Mouse (Mus musculus) T-helper 17 cell (primary cell): ENCODE results near the gene Npsr1.

Experiments used
- in situ Hi-C, 2 experiments: fragments of 300-600 bp; cut with MboI, MseI; formaldehyde crosslinking; loops; 1 replicate in 1 of 2; 2 replicates in 1 of 2; pipeline ENCODE4 v1.15.1; 2025; ENCODE audit warnings: high pct_unique_total_duplicates in 2 of 2

The Npsr1 gene

DNA sequence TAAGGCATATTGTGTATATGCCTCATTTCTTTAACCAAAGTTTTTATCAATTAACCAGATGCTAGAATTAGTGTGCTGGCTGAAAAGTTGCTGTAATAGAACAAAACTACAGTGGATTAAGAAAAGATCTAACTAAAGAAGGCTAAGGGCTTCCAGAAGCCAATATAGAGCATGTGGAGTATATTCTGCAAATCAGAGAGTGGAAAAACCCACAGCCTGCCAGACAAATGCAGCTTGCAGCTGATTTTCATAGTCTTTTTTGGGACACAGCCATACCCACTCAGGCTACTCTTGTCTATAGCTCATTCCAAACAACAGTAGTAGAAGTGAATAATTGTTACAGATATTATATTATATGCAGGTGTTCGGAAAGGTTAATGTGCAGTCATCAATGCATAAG is 138.7 kb downstream of the Npsr1 start:
- in situ Hi-C loops: no loop called here

DNA sequence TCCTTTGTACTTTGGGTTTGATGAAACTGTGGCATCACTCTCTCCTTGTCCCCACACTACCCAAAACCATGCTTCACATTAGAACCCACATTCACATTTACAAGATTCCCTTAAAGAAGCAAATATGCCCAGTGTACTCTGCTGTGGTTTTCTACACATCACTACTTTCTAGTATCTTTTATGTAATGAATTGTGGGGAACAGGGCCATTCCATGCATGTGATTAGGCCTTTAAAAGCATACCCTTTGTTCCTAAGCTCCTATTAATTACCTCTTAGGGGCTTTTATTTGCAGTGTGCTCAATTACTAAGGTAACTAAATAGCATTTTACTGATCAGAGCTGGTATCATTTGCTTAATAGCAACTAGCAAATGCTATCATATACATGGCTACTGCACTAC is 149.8 kb downstream of the Npsr1 start:
- in situ Hi-C loops: no loop called here

DNA sequence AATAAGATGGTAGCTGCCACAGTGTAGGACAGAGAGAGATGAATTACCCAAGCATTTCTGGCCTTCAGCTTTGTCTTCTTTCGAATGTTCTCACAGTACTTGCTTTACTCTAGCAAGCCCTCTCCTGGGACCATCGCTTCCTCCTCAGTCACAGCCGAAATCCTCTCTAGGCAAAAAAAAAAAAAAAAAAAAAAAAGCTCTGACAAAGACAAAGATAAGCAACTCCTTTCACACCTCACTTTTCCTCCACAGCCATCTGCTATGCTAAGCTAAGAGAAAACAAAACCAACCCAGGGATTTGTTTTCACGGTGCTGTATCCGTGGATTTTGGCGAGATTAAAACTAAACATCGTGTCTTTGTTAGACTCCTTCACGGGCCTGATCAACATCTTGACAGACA is 156.4 kb downstream of the Npsr1 start:
- in situ Hi-C loops: no loop called here

DNA sequence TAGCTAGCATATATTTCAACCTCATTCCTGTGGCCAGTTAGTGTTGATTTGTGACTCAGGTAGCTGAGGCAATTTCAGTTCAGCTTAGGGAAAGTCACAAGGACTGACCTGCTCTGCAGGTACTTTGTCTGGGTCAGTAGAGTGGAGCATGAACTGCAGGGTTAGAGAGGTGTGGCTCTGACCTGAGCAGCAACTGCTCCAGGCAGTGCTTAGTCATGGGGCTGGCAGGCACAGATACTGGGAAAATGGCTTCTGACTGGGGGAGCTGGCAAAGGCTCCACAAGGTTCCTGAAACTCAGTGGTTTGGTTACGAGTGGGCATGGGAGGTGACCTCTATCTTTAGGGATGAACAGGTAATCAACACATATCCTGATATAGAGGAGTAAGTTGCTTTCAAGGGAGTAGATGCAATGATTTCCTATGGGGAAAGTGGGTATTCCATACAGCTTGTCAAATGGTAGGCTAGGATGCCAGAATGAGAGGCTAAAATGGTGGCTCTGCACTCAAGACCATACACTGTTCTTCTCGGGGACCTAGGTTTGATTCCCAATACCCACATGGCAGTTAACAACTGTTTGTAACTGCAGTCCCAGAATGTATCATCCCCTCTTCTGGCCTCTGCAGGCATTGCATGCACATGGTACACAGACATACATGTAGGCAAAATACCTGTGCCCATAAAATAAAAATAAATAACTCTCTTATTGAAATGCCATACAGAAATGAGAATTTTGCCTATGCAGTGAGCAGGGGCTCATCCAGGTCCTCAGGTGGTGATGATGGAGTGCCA is 182.9 kb downstream of the Npsr1 start:
- in situ Hi-C loops: no loop called here

DNA sequence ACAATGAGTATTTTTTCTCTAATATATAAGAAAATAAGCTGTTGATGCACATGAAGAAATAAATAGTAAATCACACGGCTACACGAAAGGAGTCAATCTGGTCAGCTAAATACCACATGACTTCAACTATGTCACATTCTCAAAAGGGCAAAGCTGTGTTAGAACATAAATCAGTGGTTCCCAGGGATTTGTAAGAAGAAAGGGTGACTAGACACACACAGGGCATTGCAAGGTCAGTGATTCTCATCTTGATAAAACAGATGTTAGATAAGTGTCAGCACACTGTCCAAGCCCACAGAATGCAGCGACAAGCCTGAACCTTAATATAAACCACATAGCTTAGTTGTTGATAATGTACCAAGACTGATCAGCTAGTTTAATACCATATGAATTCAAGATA is 184.8 kb downstream of the Npsr1 start:
- in situ Hi-C loops: no loop called here

DNA sequence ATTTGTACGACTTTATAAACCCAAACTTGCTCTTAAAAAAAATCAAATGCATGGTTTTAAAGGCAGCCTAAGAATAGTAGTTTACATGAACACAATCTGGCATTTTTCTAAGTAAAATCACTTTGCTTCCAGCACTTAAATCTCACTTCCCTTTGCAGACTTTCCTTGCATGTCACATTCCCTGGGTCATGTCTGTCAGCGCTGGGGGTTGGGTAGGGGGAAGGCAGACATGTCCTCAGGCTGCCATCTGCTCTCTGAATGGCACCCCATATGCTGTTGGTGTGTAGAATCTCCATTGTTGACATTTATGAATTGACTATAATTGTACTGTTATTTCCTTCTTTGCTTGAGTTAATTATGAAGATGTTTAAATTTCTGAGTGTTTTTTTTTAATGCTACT is 185.3 kb downstream of the Npsr1 start:
- in situ Hi-C loops: no loop called here

DNA sequence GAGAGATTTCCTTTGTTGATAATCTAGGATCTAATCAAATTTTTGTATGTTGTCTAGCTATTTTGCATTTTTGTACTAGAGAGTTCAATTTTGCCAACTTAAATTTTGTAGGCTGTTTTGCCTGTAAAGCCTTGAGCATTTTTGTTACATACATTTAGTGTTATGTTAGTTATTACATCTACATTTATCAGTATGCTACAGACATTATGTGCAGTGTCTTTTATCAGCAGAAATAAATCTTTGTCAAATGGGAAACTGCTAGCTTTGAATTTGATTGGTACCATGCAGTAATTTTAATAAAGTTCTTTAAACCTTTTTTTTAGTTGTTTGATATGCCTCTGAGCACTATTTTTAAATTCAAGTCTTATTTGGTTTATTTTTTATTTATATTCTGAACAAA is 185.7 kb downstream of the Npsr1 start:
- in situ Hi-C loops: no loop called here

DNA sequence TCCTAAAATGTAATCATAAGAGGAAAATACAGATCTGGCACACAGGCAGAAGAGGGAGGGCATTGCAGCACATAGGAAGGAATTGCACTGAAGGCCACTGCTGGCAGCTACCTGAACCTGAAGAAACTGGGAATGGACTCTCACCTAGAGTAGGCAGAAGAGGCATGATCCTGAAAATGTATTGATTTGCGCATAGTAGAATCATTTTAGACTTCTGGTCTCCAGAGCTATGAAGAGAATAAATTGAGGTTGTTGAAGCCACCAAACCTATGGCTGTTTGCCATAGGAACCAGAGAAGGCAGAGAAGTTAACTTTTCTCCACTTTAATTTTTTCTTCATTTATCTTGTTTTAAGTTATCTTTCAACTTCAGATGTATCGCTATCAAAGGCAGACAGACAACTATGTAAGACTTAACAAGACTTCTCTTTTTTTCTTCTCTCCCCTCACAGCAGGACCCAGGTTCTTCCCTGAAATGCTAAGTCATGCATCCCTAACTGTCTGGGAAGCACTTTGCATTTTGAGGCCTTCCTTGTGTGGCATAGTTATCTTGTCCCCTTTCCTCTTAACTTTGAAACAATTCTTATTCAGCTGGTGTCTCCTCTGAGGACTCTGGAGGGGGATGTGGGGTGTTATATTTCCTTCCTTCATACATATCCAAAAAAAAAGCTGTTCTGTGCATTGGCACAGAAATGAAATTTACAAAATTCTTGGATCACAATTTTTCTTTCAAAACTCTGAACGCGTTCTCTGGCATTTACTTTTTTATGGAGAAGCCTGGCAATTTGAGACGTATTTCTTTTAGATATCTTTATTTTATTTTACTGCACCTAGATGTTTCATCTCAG is 186.7 kb downstream of the Npsr1 start:
- in situ Hi-C loops: no loop called here

DNA sequence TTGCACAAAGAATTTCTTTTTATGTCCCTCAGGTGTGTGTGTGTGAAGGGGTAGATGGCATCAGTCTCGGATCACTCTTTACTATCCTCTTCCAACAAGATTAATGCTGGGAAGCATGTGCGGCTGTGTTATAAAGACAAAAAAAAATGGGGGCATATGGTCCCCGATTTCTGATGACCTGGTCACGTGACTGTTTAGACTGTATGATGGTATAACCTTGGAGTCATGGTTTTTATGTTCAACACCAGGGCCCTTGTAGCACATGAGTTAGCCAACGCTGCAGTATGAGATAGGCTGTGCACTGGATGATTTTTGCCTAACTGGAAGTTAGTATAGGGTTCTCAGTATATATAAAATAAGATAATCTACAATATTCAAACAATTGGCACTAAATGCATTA is 187.6 kb downstream of the Npsr1 start:
- in situ Hi-C loops: no loop called here

DNA sequence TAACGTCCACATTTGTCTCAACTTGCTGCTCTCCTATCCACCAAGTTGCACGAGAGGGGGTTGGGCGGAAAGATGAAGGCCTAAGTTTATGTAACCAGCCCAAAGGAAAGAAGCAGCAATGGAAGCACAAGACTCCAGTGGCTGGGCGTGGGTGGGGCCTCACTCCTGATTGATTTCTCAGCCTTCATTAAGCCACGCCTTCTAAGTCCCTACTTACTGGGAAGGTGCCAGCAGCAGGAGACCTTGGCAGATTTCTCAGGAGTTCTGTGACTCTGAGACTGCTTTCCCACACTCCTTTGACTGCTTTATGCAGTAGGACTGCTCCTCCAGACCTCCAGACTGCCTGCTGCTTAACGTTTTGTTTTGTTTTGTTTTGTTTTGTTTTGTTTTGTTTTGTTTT is 193.6 kb downstream of the Npsr1 start:
- in situ Hi-C loops: no loop called here

DNA sequence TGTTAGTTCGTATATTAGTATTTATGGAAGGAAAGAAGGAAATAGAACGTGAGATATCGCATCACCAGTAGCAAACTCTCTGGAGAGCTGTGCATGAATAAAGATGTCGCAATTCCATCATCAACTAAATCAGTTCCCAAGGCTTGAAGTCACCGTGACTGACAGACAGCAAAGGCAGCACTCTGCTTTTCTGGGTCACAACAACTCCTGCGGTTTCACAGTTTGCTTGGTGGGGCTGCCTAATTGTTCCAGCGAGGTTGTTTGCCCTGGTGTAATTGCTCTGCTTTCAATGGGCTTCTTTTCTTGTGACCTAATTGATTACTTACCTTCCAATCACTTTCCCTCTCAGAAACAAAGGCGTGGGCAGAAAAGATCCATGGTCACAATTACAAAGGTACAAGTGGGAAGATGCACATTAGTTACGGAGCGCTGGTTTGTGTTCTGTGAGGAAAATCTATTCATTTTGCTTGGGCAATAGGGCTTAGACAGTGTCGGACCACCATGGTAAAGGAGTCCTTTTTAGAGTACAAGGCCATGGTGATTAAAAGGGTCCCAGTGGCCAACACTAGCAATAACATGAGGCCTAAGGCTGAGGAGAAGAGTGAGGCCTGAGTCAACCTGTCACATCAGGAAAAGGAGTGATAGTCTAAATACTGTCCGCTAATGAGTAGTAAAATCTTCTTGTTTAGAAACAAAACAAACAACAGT is 195.6 kb downstream of the Npsr1 start:
- in situ Hi-C loops: no loop called here

DNA sequence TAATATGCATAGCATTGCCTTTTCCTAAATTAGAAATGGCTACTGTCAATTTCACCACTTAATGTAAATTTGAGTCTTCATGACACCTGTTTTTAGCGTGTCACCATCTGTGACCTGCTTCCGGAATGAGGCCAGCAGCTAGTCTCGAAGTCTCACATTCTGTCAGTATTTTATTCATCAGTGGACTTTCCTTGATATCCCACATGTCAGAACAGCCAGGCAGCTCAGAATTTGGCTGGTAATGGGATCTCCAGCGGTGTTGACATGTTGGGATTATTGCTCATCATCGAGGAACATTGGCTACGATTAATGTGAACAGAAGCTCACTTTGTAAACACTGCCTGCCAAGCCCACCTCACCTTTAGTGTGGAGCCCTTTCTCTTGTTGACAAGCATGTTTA is 205.1 kb downstream of the Npsr1 start:
- in situ Hi-C loops: no loop called here

DNA sequence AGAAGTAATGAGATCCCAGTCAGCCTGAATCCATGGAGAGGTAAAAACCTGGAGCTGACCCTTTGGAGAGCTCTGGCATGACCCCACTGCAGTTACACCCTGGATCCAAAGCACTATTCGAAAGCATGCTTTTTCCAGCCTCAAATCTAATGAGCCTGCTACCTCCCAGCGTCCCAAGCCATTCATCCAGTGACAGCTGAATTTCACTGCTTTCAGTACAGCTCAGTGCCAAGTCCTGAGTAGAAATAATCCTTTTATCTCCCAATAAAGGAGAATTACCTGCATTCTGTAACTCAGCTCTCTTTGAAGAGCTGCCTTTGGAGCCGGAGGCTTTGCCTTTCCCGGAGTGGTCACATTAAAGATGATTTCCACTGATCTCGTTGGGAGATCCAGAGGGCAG is 209.2 kb downstream of the Npsr1 start:
- in situ Hi-C loops: no loop called here

DNA sequence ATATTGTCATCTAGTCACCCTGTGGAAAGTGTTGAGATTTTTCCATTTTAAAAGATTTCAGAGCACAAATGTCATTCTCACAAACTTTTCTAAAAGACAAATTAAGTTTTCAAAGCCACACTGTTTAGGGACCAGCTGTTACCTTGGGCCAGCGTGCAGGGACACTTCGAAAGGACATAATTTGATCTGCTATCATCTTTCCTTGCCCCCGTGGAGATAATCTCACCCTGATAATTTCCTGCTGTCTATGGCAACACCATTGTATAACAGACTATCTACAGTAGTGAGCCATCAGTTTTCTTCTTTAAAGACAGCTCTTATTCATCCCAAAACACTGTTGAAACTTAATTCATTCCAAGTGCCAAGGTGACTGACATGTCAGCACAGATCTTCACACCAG is 209.6 kb downstream of the Npsr1 start:
- in situ Hi-C loops: no loop called here

DNA sequence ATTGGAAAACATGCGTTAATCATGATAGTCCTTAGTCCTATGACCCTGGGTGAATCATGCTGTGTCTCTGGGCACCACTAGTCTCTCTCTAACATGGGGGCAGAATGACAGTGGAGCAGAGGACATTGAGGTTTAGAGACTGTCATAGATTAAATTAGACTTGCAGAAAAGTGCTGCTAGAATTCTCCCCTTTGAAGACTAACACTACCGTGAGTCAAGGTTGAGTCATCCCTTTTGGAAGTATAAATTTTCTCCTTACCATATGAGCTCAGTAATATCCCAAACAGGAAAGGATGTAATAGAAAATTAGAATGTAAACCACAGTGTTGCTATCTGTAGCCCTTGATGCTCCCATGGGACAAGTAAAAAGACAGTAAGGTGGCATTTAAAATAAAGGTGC is 218.0 kb downstream of the Npsr1 start:
- in situ Hi-C loops: no loop called here

DNA sequence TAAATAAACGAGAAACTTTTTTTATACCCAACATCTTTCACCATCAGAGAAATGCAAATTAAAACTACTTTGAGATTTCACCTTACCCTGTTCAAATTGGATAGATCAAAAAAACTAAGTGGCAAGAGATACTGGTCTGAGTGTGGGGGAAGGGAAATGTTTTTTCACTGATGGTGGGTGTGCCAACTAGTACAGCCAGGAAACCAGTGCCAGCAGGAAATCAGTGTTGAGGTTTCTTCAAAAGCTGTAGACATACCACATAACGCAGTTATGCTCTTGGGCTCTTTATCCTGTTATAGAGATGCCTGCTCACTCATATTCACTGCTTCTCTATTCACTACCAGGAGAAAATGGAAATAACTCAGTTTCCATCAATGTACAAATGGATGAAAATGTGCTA is 233.9 kb downstream of the Npsr1 start:
- in situ Hi-C loops: no loop called here

DNA sequence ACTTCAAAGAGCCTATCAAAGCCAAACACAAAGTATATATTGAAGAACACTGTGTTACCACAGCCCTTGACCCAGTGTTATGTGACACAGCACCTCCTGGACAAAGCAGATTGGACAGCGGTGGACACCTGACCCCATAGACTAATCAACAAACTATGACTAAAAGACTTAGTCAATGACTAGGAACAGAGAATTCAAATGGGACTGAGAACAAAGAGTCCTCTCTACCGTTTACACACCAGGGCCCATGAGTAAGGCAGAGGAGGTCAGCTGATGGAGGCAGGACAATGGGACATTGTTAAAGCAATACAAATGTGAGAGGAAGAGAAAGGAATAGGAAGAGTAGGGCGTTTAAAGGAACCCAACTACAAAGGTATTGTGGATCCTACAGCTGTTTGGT is 243.5 kb downstream of the Npsr1 start:
- in situ Hi-C loops: no loop called here

DNA sequence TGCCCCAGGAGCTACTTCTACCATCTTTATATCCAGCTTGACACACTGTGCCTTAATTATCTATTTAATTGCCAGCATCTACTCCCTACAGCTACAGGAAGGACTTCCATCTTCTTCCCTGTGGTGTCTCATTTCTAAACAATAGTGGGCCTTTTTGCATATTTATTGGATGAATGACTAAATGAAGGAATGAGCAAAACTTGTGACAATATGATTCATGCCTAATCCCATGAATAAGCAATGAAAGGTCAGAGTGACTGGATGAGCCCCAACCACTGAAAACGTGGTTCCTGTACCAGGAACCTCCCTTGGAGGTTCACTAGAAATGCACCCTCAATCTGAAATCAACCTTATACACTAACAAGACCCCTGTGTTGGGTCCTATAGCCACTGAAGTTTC is 249.2 kb downstream of the Npsr1 start:
- in situ Hi-C loops: no loop called here

DNA sequence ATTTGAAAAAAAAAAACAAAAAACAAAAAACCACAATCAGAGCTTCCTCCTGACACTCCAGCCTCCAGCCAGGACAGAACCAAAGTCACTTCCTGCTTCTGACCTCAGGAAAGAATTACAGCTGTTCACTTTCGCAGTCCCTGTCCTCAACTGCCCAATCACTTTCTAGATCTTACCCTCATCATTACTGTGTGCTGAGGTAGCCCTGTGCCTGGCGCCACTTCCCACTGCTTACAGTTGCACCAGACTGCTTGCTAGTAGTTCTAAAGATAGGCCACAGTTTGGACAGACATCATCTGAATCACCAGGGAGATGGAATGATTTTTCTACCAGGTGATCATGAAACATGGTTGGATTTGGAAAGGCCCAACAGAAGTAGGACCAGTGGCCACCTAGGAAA is 251.7 kb downstream of the Npsr1 start:
- in situ Hi-C loops: no loop called here

DNA sequence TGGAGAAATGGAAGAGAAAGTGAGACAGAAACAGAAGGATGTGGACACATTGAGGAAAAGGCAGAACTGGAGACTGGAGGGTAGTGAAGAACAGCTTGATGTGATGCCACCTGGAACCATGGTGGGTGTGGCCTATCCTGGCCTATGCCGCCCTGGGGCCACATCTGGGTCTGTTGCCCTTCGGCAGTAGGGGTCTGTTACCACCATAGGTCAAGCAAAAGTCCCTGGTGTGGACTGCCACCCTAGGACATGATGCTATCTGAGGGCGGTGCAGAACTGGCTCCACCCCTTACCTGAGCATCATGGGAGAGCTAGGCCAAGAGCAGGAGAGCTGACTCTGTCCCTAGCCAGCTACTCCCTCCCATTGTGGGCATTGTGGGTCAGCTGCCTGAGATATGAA is 253.6 kb downstream of the Npsr1 start:
- in situ Hi-C loops: no loop called here
